11 mouse cellular contexts compared by ENCODE assay signal in genomic region chr16:24506237-24506636, GRCm38 (mm10).
"Had no signal": no experiment of that assay in that cellular context is flagged by ENCODE, and none has a peak within 500 bp of the region (broad histone marks: within the 10 kb centered on the region; RNA-seq: fewer than 3 reads in every experiment).

No protein-coding gene starts in this region.

- H3K27ac ChIP-seq: midbrain, embryonic 10.5 days; midbrain, embryonic 12.5 days; midbrain, embryonic 15.5 days; neural tube, embryonic 12.5 days; stomach, embryonic 15.5 days; stomach, postnatal 0 days had no signal

- H3K27me3 ChIP-seq: midbrain, embryonic 12.5 days; midbrain, embryonic 15.5 days; neural tube, embryonic 12.5 days; stomach, embryonic 15.5 days had no signal

- H3K9me3 ChIP-seq: midbrain, embryonic 10.5 days; midbrain, embryonic 12.5 days; midbrain, embryonic 15.5 days; neural tube, embryonic 12.5 days; stomach, embryonic 15.5 days had no signal

- H3K36me3 ChIP-seq: midbrain, embryonic 10.5 days; midbrain, embryonic 12.5 days; midbrain, embryonic 15.5 days; neural tube, embryonic 12.5 days; stomach, embryonic 15.5 days had no signal

- DNase-seq: lung, adult 18-20 months; lung, embryonic 14.5 days; lung, postnatal 10 days; lung, postnatal 4 days; right cerebral cortex, postnatal 14 days had no signal

- H3K4me3 ChIP-seq: midbrain, embryonic 10.5 days; midbrain, embryonic 12.5 days; midbrain, embryonic 15.5 days; neural tube, embryonic 12.5 days; stomach, embryonic 15.5 days had no signal

- H3K9ac ChIP-seq: lung, embryonic 14.5 days; midbrain, embryonic 12.5 days; midbrain, embryonic 15.5 days; neural tube, embryonic 12.5 days; stomach, embryonic 15.5 days had no signal

- H3K4me2 ChIP-seq: lung, embryonic 14.5 days; midbrain, embryonic 12.5 days; midbrain, embryonic 15.5 days; neural tube, embryonic 12.5 days; stomach, embryonic 15.5 days had no signal

- ATAC-seq: midbrain, embryonic 15.5 days had no signal

- H3K4me1 ChIP-seq: midbrain, embryonic 12.5 days had no signal
